Mouse (Mus musculus) ES-Bruce4 (cell line): ENCODE measurements around the gene Cbl.

Experiments used
- CTCF ChIP-seq: IDR thresholded peaks from one replicate; pipeline ENCODE4 v1.8.1; 2011; ENCODE audit warnings: low read depth, low read length
- POLR2A ChIP-seq: IDR thresholded peaks from one replicate; pipeline ENCODE4 v1.8.1; 2011; ENCODE audit warnings: low read length; ENCODE audit not compliant: insufficient read depth

- TF ChIP-seq POLR2A = no peak
- peak; percentile 46 for TF ChIP-seq CTCF
Measured at GRCm38 (mm10) chr9:44124317-44124716, 109.5 kb downstream of the Cbl start.
